ENCODE assay signal across 20 mouse cellular contexts in the genomic region with DNA sequence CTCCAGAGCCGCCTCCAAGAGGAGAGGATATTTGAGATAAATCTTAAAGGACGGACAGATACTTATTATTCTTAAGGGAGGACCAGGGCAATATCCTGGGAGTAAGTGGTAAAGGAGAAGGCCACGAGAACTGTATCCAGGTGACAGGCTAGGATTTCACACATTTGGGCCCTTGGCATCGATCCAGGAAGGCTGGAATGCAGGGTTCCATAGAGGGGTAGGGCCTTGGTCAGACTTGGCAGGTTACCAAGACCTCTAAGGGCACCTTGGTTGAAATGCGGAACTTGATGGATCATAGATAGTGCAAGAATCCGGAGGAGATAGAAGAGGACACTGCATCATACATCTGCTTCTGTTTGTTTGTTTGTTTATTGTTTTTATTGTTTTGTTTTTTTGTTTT. TPM values are rescaled to one million over a fixed set of nuclear protein-coding genes. Genes with fewer than 3 reads are reported as not detected.
DNase-seq lines count a peak whose midpoint lies in the region; ATAC-seq and TF ChIP-seq lines count a peak whose summit lies in the region.
"Had no signal": no experiment of that assay in that cellular context is flagged by ENCODE, and none has a peak within 500 bp of the region (broad histone marks: within the 10 kb centered on the region; RNA-seq: fewer than 3 reads in every experiment).

No protein-coding gene starts in this region.

- no peaks in the 10 kb centered on the region for H3K27me3 ChIP-seq in kidney, postnatal 0 days (ENCODE audit: insufficient read depth, low read length)
- no peaks in the 10 kb centered on the region for H3K27me3 ChIP-seq in forebrain, embryonic 11.5 days (ENCODE audit: control insufficient read depth, insufficient read depth, low read length)
- H3K27me3 ChIP-seq: embryonic facial prominence, embryonic 13.5 days; heart, embryonic 12.5 days had no signal

- TF ChIP-seq CTCF in kidney, postnatal 0 days (IDR thresholded peaks at IDR 0.05; ENCODE audit: low read depth) = no peak

- DNase-seq in cerebellum, postnatal 10 days = peak; percentile 18 to 24
- DNase-seq in cerebellum, adult 11-12 months = no peak
- peak; percentile 17 for DNase-seq in kidney, postnatal 0 days (ENCODE audit: low spot score)
- DNase-seq in kidney, adult 9 months = no peak
- DNase-seq in testis, postnatal 10 days (ENCODE audit: low spot score) = peak; percentile 57
- DNase-seq in testis, postnatal 14 days (ENCODE audit: low spot score) = no peak
- DNase-seq in forebrain, embryonic 11.5 days (ENCODE audit: low spot score) = no peak
- DNase-seq: adrenal gland, adult 2 months; adrenal gland, postnatal 25 days; B cell, adult 2 months; cerebellum, adult 8-10 months; cerebellum, postnatal 36 days; gastrocnemius, adult 2 months; gastrocnemius, postnatal 25 days had no signal

- no peak overlapping the region for H3K4me2 ChIP-seq in kidney, postnatal 0 days (ENCODE audit: low read length)
- H3K4me2 ChIP-seq in forebrain, embryonic 11.5 days (ENCODE audit: low read depth, low read length, severe bottlenecking) = no peak overlapping the region
- H3K4me2 ChIP-seq: embryonic facial prominence, embryonic 13.5 days; heart, embryonic 12.5 days; hindbrain, embryonic 14.5 days had no signal

- no peak overlapping the region for H3K9ac ChIP-seq in kidney, postnatal 0 days (ENCODE audit: low read depth, low read length)
- no peak overlapping the region for H3K9ac ChIP-seq in forebrain, embryonic 11.5 days (ENCODE audit: low read length)
- H3K9ac ChIP-seq: embryonic facial prominence, embryonic 13.5 days; heart, embryonic 12.5 days; hindbrain, embryonic 14.5 days had no signal

- 44% methylated on average over 6 of the region's 6 CpGs for WGBS in kidney, postnatal 0 days
- 90% methylated on average over 6 of the region's 6 CpGs for WGBS in forebrain, embryonic 11.5 days

- no peaks in the 10 kb centered on the region for H3K9me3 ChIP-seq in kidney, postnatal 0 days (replicated peaks; ENCODE audit: low read length)
- no peaks in the 10 kb centered on the region for H3K9me3 ChIP-seq in forebrain, embryonic 11.5 days (ENCODE audit: control insufficient read depth, low read length)
- H3K9me3 ChIP-seq: embryonic facial prominence, embryonic 13.5 days; heart, embryonic 12.5 days; hindbrain, embryonic 10.5 days had no signal

- ATAC-seq in kidney, postnatal 0 days (replicated peaks; ENCODE audit: low FRiP score, low read depth) = no peak; the same call in 1 of the 2 replicates
- ATAC-seq in forebrain, embryonic 11.5 days (replicated peaks; ENCODE audit: low FRiP score) = no peak
- ATAC-seq: CD4-positive, CD25-positive, alpha-beta regulatory T cell, adult 4 months; forebrain, embryonic 14.5 days had no signal

- no peak overlapping the region for H3K27ac ChIP-seq in kidney, postnatal 0 days
- no peak overlapping the region for H3K27ac ChIP-seq in forebrain, embryonic 11.5 days (ENCODE audit: low read depth, low read length)
- H3K27ac ChIP-seq: embryonic facial prominence, embryonic 13.5 days; gastrocnemius, adult 2 months; hindbrain, embryonic 10.5 days; hindbrain, embryonic 14.5 days had no signal

- H3K36me3 ChIP-seq in kidney, postnatal 0 days (ENCODE audit: insufficient read depth, low read length) = no peaks in the 10 kb centered on the region
- no peaks in the 10 kb centered on the region for H3K36me3 ChIP-seq in forebrain, embryonic 11.5 days (ENCODE audit: control insufficient read depth, insufficient read depth, low read length)
- H3K36me3 ChIP-seq: embryonic facial prominence, embryonic 13.5 days; heart, embryonic 12.5 days; hindbrain, embryonic 10.5 days had no signal

- H3K4me1 ChIP-seq in kidney, postnatal 0 days (replicated peaks; ENCODE audit: insufficient read depth, low read length) = no peaks in the 10 kb centered on the region
- no peaks in the 10 kb centered on the region for H3K4me1 ChIP-seq in forebrain, embryonic 11.5 days (replicated peaks; ENCODE audit: control insufficient read depth, insufficient read depth, low read length)
- H3K4me1 ChIP-seq: hindbrain, embryonic 10.5 days had no signal

- H3K4me3 ChIP-seq in kidney, postnatal 0 days (replicated peaks; ENCODE audit: low read depth, low read length) = no peak overlapping the region
- no peak overlapping the region for H3K4me3 ChIP-seq in forebrain, embryonic 11.5 days (ENCODE audit: low read depth, low read length)
- H3K4me3 ChIP-seq: embryonic facial prominence, embryonic 13.5 days; gastrocnemius, adult 2 months; heart, embryonic 12.5 days; hindbrain, embryonic 10.5 days had no signal

RNA-seq across cellular contexts. Expression of gene Esr1, which starts 24.3 kb away (rescaled TPM):
- 3.3 and 3.7 TPM in 2 replicates for polyA plus RNA-seq in kidney, postnatal 0 days (2015; fragmentation: Nextera tagmentation; extraction: Ambion mirVana)
- 0.13 TPM in 1 of 2 replicates, not detected in the other for polyA plus RNA-seq in forebrain, embryonic 11.5 days (2014; fragmentation: Nextera tagmentation; extraction: Ambion mirVana)

Comparison
In these comparisons a context has a peak if more than half of its experiments do, and no peak if none do; other contexts are left out.
1. DNase-seq: peak in cerebellum, postnatal 10 days (2 of 2), kidney, postnatal 0 days (single experiment) and testis, postnatal 10 days (single experiment); none in cerebellum, adult 11-12 months (single experiment), kidney, adult 9 months (single experiment), testis, postnatal 14 days (single experiment) and forebrain, embryonic 11.5 days (single experiment).